Mouse (Mus musculus) olfactory bulb, adult 2 months (tissue): ENCODE measurements at regions not wholly inside any gene's neighbourhood (a gene's known extent, or its start where the extent isn't known, plus 50 kb on each side); places are given as distances from the start of the nearest gene placed in this dataset.

Source experiments
- CTCF ChIP-seq: fragments of 200-500 bp; IDR thresholded peaks from 2 replicates; pipeline ENCODE4 v1.5.1; 2012; ENCODE audit warnings: low read depth, mild to moderate bottlenecking, low read length, moderate library complexity; ENCODE audit not compliant: insufficient read depth
- POLR2A ChIP-seq: fragments of 200-500 bp; IDR thresholded peaks from 2 replicates; pipeline ENCODE4 v1.6.1; 2012; ENCODE audit warnings: mild to moderate bottlenecking, low read depth, low read length, moderate library complexity; ENCODE audit not compliant: insufficient read depth

DNA sequence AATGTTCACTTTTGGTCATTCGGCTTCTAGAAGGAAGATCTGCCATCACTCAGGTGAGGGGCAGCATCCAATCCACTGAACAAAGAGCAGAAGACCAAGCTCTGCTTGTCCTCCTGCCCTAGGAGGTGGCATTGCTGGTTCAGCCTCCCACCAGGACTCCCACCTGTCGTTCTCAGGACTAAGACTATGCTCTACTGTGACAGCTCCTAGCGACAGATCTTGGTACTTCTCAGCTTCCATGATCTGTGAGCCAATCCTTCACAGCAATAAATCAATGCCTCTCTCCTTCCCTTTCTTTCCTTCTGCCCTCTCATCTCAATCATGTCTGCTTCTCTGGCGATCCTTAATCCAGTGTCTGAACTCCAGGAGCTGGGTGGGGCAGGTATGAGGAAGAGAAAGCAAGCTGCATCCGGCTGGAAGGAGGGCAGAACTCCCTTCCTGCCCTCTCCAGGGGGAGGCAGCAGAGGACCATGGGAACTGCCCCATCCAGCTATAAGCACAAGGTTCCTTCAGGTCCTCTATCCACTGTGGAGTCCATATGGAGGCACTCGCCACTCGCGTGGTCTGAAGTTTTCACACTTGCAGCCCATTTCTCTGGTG is 54.8 kb upstream of the Btrc start:
- TF ChIP-seq POLR2A = no peak
- TF ChIP-seq CTCF = no peak
